In genomic region chr16:60435283-60435682, GRCm38 (mm10) we compare ENCODE assay signal across 8 mouse cellular contexts.
DNase-seq lines count a peak whose midpoint lies in the region; ATAC-seq and TF ChIP-seq lines count a peak whose summit lies in the region.

No protein-coding gene starts in this region.

- peak; percentile 18; the same call in 1 of the 2 replicates for TF ChIP-seq CTCF in cortical plate, adult 2 months (IDR thresholded peaks at IDR 0.05; ENCODE audit: extremely low read depth, insufficient read depth, low read length)

- no peak for ATAC-seq in limb, embryonic 11.5 days (ENCODE audit: insufficient number of reproducible peaks, low FRiP score, low TSS enrichment, low read depth)

- no peak for TF ChIP-seq POLR2A in cortical plate, adult 2 months (IDR thresholded peaks at IDR 0.05; ENCODE audit: extremely low read depth, insufficient read depth, low read length)

- intact Hi-C loops in heart, postnatal 25 days (cut with DNase I), result no loop called here

- H3K27me3 ChIP-seq in limb, embryonic 11.5 days (ENCODE audit: control insufficient read depth, insufficient read depth, low read length), result no peaks in the 10 kb centered on the region

- H3K9ac ChIP-seq in limb, embryonic 11.5 days (ENCODE audit: low read length), result no peak overlapping the region

- no peak overlapping the region for H3K27ac ChIP-seq in cortical plate, adult 2 months (ENCODE audit: insufficient read depth, low read length)
- H3K27ac ChIP-seq in limb, embryonic 11.5 days (replicated peaks; ENCODE audit: low read depth, low read length), result no peak overlapping the region

- no peaks in the 10 kb centered on the region for H3K36me3 ChIP-seq in limb, embryonic 11.5 days (ENCODE audit: control insufficient read depth, insufficient read depth, low read length)

- no peak overlapping the region for H3K4me2 ChIP-seq in limb, embryonic 11.5 days (ENCODE audit: low read depth, severe bottlenecking)

- 74% methylated on average over 1 of the region's 1 CpGs for WGBS in limb, embryonic 11.5 days

- no peaks in the 10 kb centered on the region for H3K4me1 ChIP-seq in cortical plate, adult 2 months (ENCODE audit: control insufficient read depth, insufficient read depth, low read length)
- H3K4me1 ChIP-seq in limb, embryonic 11.5 days (ENCODE audit: control insufficient read depth, insufficient read depth, low read length), result no peaks in the 10 kb centered on the region

- no peaks in the 10 kb centered on the region for H3K9me3 ChIP-seq in limb, embryonic 11.5 days (ENCODE audit: control insufficient read depth, low read length)

- H3K4me3 ChIP-seq in cortical plate, adult 2 months (ENCODE audit: insufficient read depth, low read length), result no peak overlapping the region
- no peak overlapping the region for H3K4me3 ChIP-seq in limb, embryonic 11.5 days (ENCODE audit: low read depth, low read length)

- peak; percentile 8 to 59 for DNase-seq in heart, adult 18-20 months
- DNase-seq in heart, postnatal 25 days (ENCODE audit: low spot score), result no peak
- peak; percentile 1 for DNase-seq in right cerebral cortex, postnatal 4 days
- DNase-seq in right cerebral cortex, adult 18-20 months, result no peak
- peak; percentile 28 for DNase-seq in limb, embryonic 11.5 days (ENCODE audit: low spot score)
- no peak for DNase-seq in layer of hippocampus, adult 8-10 months (ENCODE audit: low spot score in 2 of 2)
- DNase-seq in frontal cortex, postnatal 14 days (ENCODE audit: low spot score in 2 of 2), result no peak

Comparison
In these comparisons a context has a peak if more than half of its experiments do, and no peak if none do; other contexts are left out.
1. DNase-seq: peak in heart, adult 18-20 months (2 of 2), right cerebral cortex, postnatal 4 days (single experiment) and limb, embryonic 11.5 days (single experiment); none in heart, postnatal 25 days (single experiment), right cerebral cortex, adult 18-20 months (single experiment), layer of hippocampus, adult 8-10 months (0 of 2) and frontal cortex, postnatal 14 days (0 of 2).